Mouse (Mus musculus): ENCODE results near the gene Cops7b. TPM values are rescaled to one million over a fixed set of nuclear protein-coding genes. Genes with fewer than 3 reads are reported as not detected.
"Not testable (repeated sequence)": the region's sequence is repeated elsewhere in the genome, so short reads cannot be mapped to it uniquely, and the experiment has no call there.

The Cops7b gene
- 61.2 and 67.6 TPM in 2 replicates for polyA plus RNA-seq (2012; rRNA removed)

DNA sequence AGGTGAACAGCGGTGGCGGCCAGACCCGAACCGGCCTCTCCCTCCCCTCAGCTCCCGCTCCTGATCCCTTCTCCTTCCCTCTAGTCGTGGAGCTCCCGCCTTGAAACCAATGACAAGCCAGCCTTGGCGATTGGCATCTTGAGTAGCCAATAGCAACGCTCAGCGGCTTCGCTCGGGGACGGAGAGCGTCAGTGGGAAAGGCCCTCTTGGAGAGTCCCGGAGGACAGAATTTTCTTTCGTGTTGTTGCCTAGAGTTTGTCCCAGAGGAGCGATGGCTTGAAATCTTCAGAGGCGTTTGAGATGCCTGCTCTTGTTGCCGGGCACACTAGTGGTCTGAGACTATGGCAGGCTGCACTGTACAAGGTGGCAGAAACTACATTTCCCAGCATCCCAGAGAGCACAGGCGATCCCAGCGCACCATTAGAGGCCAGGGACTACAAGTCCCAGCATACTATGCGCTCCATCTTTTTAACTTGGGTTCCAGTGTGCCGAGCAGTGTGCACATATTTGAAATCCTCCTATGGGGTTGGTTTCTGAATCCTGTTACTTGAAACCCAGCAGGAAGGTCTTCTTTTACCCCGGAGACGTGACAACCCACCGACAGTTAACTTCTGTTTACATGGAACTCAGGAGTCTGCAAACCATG lies at the start of gene Cops7b, which contains the start of gene Pde6d:
Gene Cops7b, plus strand, starts transcription at position 454 of the 646 bp plus-strand sequence.
Gene Pde6d, minus strand, starts transcription at position 179 of the 646 bp plus-strand sequence.
- TF ChIP-seq CTCF (IDR thresholded peaks at IDR 0.05; ENCODE audit: borderline replicate concordance, control insufficient read depth, extremely low read depth, insufficient read depth, low read length, poor library complexity) (no peak), POLR2A (IDR thresholded peaks at IDR 0.05; ENCODE audit: control insufficient read depth, extremely low read depth, insufficient read depth, low read length, poor library complexity) (peak; percentile 63; the same call in 1 of the 2 replicates)
- Histone ChIP-seq H3K4me3 (ENCODE audit: control insufficient read depth, insufficient read depth, low read length) (peak within 1 kb of the TSS; percentile 73), H3K27me3 (ENCODE audit: control insufficient read depth, insufficient read depth, low read length) (no peaks in the 10 kb centered on the region), H3K4me1 (replicated peaks; ENCODE audit: control insufficient read depth, insufficient read depth, low read length) (peaks cover 6% of the 10 kb centered on the region), H3K27ac (ENCODE audit: control insufficient read depth, insufficient read depth, low read length) (no peak within 1 kb of the TSS), H3K36me3 (ENCODE audit: control insufficient read depth, insufficient read depth, low read length) (no peaks in the 10 kb centered on the region)
- peak; percentile 96 for DNase-seq
- under 1% methylated on average over 26 of the region's 26 CpGs for WGBS

DNA sequence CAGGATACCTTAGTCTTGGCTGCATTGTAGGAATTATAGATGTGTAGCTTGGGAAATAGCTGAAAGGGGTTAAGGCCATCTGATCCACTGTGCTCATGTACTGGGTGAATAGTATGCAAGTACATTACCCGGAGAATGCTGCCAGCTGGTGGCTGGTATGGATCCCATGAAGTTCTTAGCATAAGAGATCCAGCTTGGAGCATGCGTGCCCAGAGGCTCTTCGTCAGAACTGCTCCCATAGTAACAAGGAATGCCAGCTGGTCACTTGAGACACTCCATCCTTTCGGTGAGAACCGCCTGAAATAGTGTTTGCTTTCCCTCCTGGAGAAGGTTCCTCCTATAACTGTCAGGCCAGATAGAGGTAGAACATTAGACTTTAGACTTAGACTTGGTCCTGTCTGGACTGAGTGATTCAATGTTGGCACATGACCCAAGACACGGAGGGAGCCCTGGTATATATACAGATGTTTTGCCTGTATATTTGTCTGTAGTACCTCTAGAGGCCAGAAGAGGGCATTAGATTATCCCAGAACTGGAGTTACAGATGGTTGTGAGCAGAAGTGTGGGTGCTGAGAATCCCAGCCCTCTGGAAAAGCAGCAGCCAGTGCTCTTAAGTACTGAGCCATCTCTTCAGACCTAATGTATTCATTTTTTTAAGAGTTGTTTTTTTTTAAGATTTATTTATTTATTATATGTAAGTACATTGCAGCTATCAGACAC lies 49.1 kb upstream of the Cops7b start:
- no peak overlapping the region for H3K27ac ChIP-seq (ENCODE audit: control insufficient read depth, insufficient read depth, low read length)
- DNase-seq, result no peak
- no peak overlapping the region for H3K4me3 ChIP-seq (ENCODE audit: control insufficient read depth, insufficient read depth, low read length)
- no peaks in the 10 kb centered on the region for H3K27me3 ChIP-seq (ENCODE audit: control insufficient read depth, insufficient read depth, low read length)
- WGBS, result 94% methylated on average over 6 of the region's 6 CpGs
- H3K4me1 ChIP-seq (replicated peaks; ENCODE audit: control insufficient read depth, insufficient read depth, low read length), result peaks cover 10% of the 10 kb centered on the region
- TF ChIP-seq CTCF (IDR thresholded peaks at IDR 0.05; ENCODE audit: borderline replicate concordance, control insufficient read depth, extremely low read depth, insufficient read depth, low read length, poor library complexity) (no peak), POLR2A (IDR thresholded peaks at IDR 0.05; ENCODE audit: control insufficient read depth, extremely low read depth, insufficient read depth, low read length, poor library complexity) (no peak)
- peaks cover 18% of the 10 kb centered on the region for H3K36me3 ChIP-seq (ENCODE audit: control insufficient read depth, insufficient read depth, low read length)

DNA sequence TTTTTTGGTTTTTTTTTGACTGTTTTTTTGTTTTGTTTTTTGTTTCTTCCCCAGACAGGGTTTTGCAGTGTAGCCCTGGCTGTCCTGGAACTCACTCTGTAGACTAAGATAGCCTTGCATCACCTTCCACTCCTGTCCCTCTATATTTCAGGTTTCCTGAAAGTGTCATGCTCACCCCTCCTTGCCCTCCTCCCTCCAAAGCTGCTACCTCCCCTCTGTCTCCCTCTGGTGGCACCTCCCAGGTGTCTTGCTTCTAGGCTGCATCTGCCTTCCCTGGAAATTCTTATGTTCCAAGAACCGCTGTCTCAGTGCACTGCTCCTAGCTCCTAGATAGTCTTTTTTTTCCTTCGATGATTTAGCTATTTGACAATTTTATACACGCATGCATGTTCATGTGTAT lies 44.3 kb upstream of the Cops7b start:
- Histone ChIP-seq H3K4me3 (ENCODE audit: control insufficient read depth, insufficient read depth, low read length) (no peak overlapping the region), H3K4me1 (replicated peaks; ENCODE audit: control insufficient read depth, insufficient read depth, low read length) (no peaks in the 10 kb centered on the region), H3K36me3 (ENCODE audit: control insufficient read depth, insufficient read depth, low read length) (peaks cover 4% of the 10 kb centered on the region), H3K27me3 (ENCODE audit: control insufficient read depth, insufficient read depth, low read length) (no peaks in the 10 kb centered on the region), H3K27ac (ENCODE audit: control insufficient read depth, insufficient read depth, low read length) (no peak overlapping the region)
- peak; percentile 51 for DNase-seq
- WGBS, result 88% methylated on average over 3 of the region's 3 CpGs
- TF ChIP-seq POLR2A (IDR thresholded peaks at IDR 0.05; ENCODE audit: control insufficient read depth, extremely low read depth, insufficient read depth, low read length, poor library complexity) (no peak), CTCF (IDR thresholded peaks at IDR 0.05; ENCODE audit: borderline replicate concordance, control insufficient read depth, extremely low read depth, insufficient read depth, low read length, poor library complexity) (no peak)

GRCm38 (mm10) chr1:86539583-86539982 lies 43.1 kb upstream of the Cops7b start:
- not testable (repeated sequence) for H3K27me3 ChIP-seq (ENCODE audit: control insufficient read depth, insufficient read depth, low read length); H3K36me3 ChIP-seq (ENCODE audit: control insufficient read depth, insufficient read depth, low read length)
- WGBS, result 93% methylated on average over 12 of the region's 12 CpGs

DNA sequence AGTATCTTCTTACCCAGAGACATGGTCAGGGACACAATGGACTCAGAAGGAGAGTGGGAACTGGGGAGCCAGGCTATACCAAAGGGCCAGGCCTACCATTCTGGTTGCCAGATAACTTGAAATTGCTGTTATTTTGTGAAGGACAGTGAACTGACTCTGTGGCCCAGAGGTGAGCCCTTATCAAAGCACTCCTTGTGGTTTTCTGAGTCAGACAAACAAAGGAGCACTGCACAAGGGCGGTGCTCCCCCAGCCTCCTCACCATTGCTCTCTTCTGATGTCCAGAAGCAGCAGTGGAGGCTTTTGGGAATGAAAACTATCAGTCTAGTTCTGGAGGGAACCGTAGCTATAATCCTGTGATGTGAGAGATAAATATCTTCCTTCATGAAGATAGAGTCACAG lies 40.1 kb upstream of the Cops7b start:
- TF ChIP-seq CTCF (IDR thresholded peaks at IDR 0.05; ENCODE audit: borderline replicate concordance, control insufficient read depth, extremely low read depth, insufficient read depth, low read length, poor library complexity) (no peak), POLR2A (IDR thresholded peaks at IDR 0.05; ENCODE audit: control insufficient read depth, extremely low read depth, insufficient read depth, low read length, poor library complexity) (no peak)
- Histone ChIP-seq H3K36me3 (ENCODE audit: control insufficient read depth, insufficient read depth, low read length) (peaks cover 17% of the 10 kb centered on the region), H3K4me3 (ENCODE audit: control insufficient read depth, insufficient read depth, low read length) (no peak overlapping the region), H3K27me3 (ENCODE audit: control insufficient read depth, insufficient read depth, low read length) (no peaks in the 10 kb centered on the region), H3K4me1 (replicated peaks; ENCODE audit: control insufficient read depth, insufficient read depth, low read length) (no peaks in the 10 kb centered on the region), H3K27ac (ENCODE audit: control insufficient read depth, insufficient read depth, low read length) (no peak overlapping the region)
- no peak for DNase-seq
- WGBS, result 89% methylated on average over 2 of the region's 2 CpGs

More at GRCm38 (mm10) chr1:86539583-86539982, 43.1 kb upstream of the Cops7b start:
- not testable (repeated sequence) for DNase-seq; H3K4me1 ChIP-seq (replicated peaks; ENCODE audit: control insufficient read depth, insufficient read depth, low read length); H3K27ac ChIP-seq (ENCODE audit: control insufficient read depth, insufficient read depth, low read length); H3K4me3 ChIP-seq (ENCODE audit: control insufficient read depth, insufficient read depth, low read length)

DNA sequence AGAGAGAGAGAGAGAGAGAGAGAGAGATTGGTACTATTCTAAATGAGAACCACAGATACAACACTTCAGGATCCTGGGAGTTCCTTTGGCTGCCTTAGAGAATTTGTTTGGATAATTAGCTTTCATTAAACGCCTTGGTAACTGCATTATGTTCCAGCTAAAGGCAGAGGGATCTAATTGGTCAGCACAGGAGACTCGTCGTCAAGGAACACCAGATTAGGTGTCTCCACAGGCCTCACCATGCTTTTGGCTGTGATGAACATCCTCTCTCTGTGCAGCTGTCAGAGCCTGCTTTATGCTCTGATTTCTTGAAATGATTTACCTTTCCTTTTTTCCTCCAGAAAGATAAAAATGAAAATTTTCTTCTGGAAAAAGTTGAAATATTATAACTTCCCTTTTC lies 35.9 kb upstream of the Cops7b start:
- WGBS, result 94% methylated on average over 3 of the region's 3 CpGs
- Histone ChIP-seq H3K27me3 (ENCODE audit: control insufficient read depth, insufficient read depth, low read length) (no peaks in the 10 kb centered on the region), H3K27ac (ENCODE audit: control insufficient read depth, insufficient read depth, low read length) (no peak overlapping the region), H3K4me3 (ENCODE audit: control insufficient read depth, insufficient read depth, low read length) (no peak overlapping the region), H3K36me3 (ENCODE audit: control insufficient read depth, insufficient read depth, low read length) (peaks cover 17% of the 10 kb centered on the region), H3K4me1 (replicated peaks; ENCODE audit: control insufficient read depth, insufficient read depth, low read length) (no peaks in the 10 kb centered on the region)
- no peak for TF ChIP-seq POLR2A (IDR thresholded peaks at IDR 0.05; ENCODE audit: control insufficient read depth, extremely low read depth, insufficient read depth, low read length, poor library complexity)
- TF ChIP-seq CTCF (IDR thresholded peaks at IDR 0.05; ENCODE audit: borderline replicate concordance, control insufficient read depth, extremely low read depth, insufficient read depth, low read length, poor library complexity), result no peak
- DNase-seq, result no peak
